Mouse (Mus musculus): ENCODE measurements at regions not wholly inside any gene's neighbourhood (a gene's known extent, or its start where the extent isn't known, plus 50 kb on each side); places are given as distances from the start of the nearest gene placed in this dataset.
A peak's percentile ranks its signal among the peaks of the same experiment; 100 is the strongest.

GRCm38 (mm10) chr9:50181360-50181759, 163.4 kb downstream of the Rpl10-ps3 start:
- H3K4me2 ChIP-seq = no peak overlapping the region
- WGBS = 78% methylated on average over 2 of the region's 2 CpGs
- H3K9me3 ChIP-seq (replicated peaks) = peaks cover 3% of the 10 kb centered on the region; the same call in 1 of the 2 replicates
- no peaks in the 10 kb centered on the region for H3K4me1 ChIP-seq
- H3K36me3 ChIP-seq (ENCODE audit: poor library complexity, severe bottlenecking) = no peaks in the 10 kb centered on the region
- ATAC-seq = no peak
- H3K27ac ChIP-seq = no peak overlapping the region
- H3K4me3 ChIP-seq = no peak overlapping the region
- H3K9ac ChIP-seq = no peak overlapping the region
- H3K27me3 ChIP-seq = no peaks in the 10 kb centered on the region

- WGBS = 91% methylated on average over 2 of the region's 2 CpGs
- H3K4me1 ChIP-seq = no peaks in the 10 kb centered on the region
- 0 out of 2 replicates have a peak, but pooled peaks cover 3% of the 10 kb centered on the region for H3K9me3 ChIP-seq (replicated peaks)
- no peak overlapping the region for H3K27ac ChIP-seq
- no peak overlapping the region for H3K4me2 ChIP-seq
- H3K4me3 ChIP-seq = no peak overlapping the region
- ATAC-seq = no peak
- no peaks in the 10 kb centered on the region for H3K27me3 ChIP-seq
- H3K36me3 ChIP-seq (ENCODE audit: poor library complexity, severe bottlenecking) = no peaks in the 10 kb centered on the region
- H3K9ac ChIP-seq = no peak overlapping the region
Measured at GRCm38 (mm10) chr9:50176131-50176530, 168.6 kb downstream of the Rpl10-ps3 start.

- H3K4me2 ChIP-seq = no peak overlapping the region; the same call in 1 of the 2 replicates
Measured at GRCm38 (mm10) chr9:50171826-50172464, 172.8 kb downstream of the Rpl10-ps3 start.

GRCm38 (mm10) chr9:50171164-50171563, 173.6 kb downstream of the Rpl10-ps3 start:
- Histone ChIP-seq H3K27me3 (no peaks in the 10 kb centered on the region), H3K27ac (no peak overlapping the region), H3K4me1 (no peaks in the 10 kb centered on the region), H3K9me3 (replicated peaks) (no peaks in the 10 kb centered on the region), H3K4me3 (no peak overlapping the region), H3K9ac (no peak overlapping the region), H3K36me3 (ENCODE audit: poor library complexity, severe bottlenecking) (no peaks in the 10 kb centered on the region), H3K4me2 (no peak overlapping the region)
- 72% methylated on average over 2 of the region's 2 CpGs for WGBS
- ATAC-seq = no peak

More at GRCm38 (mm10) chr9:50171826-50172464, 172.8 kb downstream of the Rpl10-ps3 start:
- H3K9ac ChIP-seq = no peak overlapping the region
- ATAC-seq = peak; percentile 70
- no peaks in the 10 kb centered on the region for H3K9me3 ChIP-seq (replicated peaks)
- H3K4me3 ChIP-seq = no peak overlapping the region
- H3K27ac ChIP-seq = no peak overlapping the region
- no peaks in the 10 kb centered on the region for H3K36me3 ChIP-seq (ENCODE audit: poor library complexity, severe bottlenecking)
- H3K27me3 ChIP-seq = no peaks in the 10 kb centered on the region
- WGBS = 34% methylated on average over 7 of the region's 7 CpGs
- no peaks in the 10 kb centered on the region for H3K4me1 ChIP-seq

- H3K4me2 ChIP-seq = no peak overlapping the region
- no peak for ATAC-seq
- no peaks in the 10 kb centered on the region for H3K36me3 ChIP-seq (ENCODE audit: poor library complexity, severe bottlenecking)
- H3K27ac ChIP-seq = no peak overlapping the region
- no peaks in the 10 kb centered on the region for H3K4me1 ChIP-seq
- H3K27me3 ChIP-seq = no peaks in the 10 kb centered on the region
- H3K9ac ChIP-seq = no peak overlapping the region
- no peak overlapping the region for H3K4me3 ChIP-seq
- no peaks in the 10 kb centered on the region for H3K9me3 ChIP-seq (replicated peaks)
- WGBS = 93% methylated on average over 5 of the region's 5 CpGs
Measured at GRCm38 (mm10) chr9:50170637-50171036, 174.1 kb downstream of the Rpl10-ps3 start.

- 85% methylated on average over 3 of the region's 3 CpGs for WGBS
- no peak for ATAC-seq
Measured at GRCm38 (mm10) chr9:50154618-50155017, 190.2 kb downstream of the Rpl10-ps3 start.

GRCm38 (mm10) chr9:50150091-50150490, 194.7 kb downstream of the Rpl10-ps3 start:
- H3K4me3 ChIP-seq = no peak overlapping the region
- ATAC-seq = no peak

More at GRCm38 (mm10) chr9:50154618-50155017, 190.2 kb downstream of the Rpl10-ps3 start:
- H3K27me3 ChIP-seq = no peaks in the 10 kb centered on the region
- H3K4me2 ChIP-seq = no peak overlapping the region
- H3K36me3 ChIP-seq (ENCODE audit: poor library complexity, severe bottlenecking) = no peaks in the 10 kb centered on the region
- no peak overlapping the region for H3K4me3 ChIP-seq
- no peak overlapping the region for H3K9ac ChIP-seq
- no peaks in the 10 kb centered on the region for H3K9me3 ChIP-seq (replicated peaks)
- H3K27ac ChIP-seq = no peak overlapping the region
- H3K4me1 ChIP-seq = no peaks in the 10 kb centered on the region

GRCm38 (mm10) chr9:50142756-50143155, 202.0 kb downstream of the Rpl10-ps3 start:
- Histone ChIP-seq H3K4me1 (peaks cover 19% of the 10 kb centered on the region), H3K9me3 (replicated peaks) (no peaks in the 10 kb centered on the region), H3K9ac (no peak overlapping the region), H3K36me3 (ENCODE audit: poor library complexity, severe bottlenecking) (no peaks in the 10 kb centered on the region), H3K4me3 (no peak overlapping the region), H3K27ac (no peak overlapping the region), H3K4me2 (no peak overlapping the region), H3K27me3 (no peaks in the 10 kb centered on the region)
- 52% methylated on average over 1 of the region's 1 CpGs for WGBS
- peak; percentile 66; the same call in 1 of the 2 replicates for ATAC-seq

More at GRCm38 (mm10) chr9:50150091-50150490, 194.7 kb downstream of the Rpl10-ps3 start:
- Histone ChIP-seq H3K27ac (no peak overlapping the region), H3K27me3 (no peaks in the 10 kb centered on the region), H3K9me3 (replicated peaks) (no peaks in the 10 kb centered on the region), H3K4me1 (no peaks in the 10 kb centered on the region), H3K36me3 (ENCODE audit: poor library complexity, severe bottlenecking) (no peaks in the 10 kb centered on the region), H3K4me2 (no peak overlapping the region), H3K9ac (no peak overlapping the region)

- no peak for ATAC-seq
- WGBS = 91% methylated on average over 8 of the region's 8 CpGs
- no peaks in the 10 kb centered on the region for H3K27me3 ChIP-seq
- H3K9ac ChIP-seq = no peak overlapping the region
- no peak overlapping the region for H3K4me2 ChIP-seq
- H3K36me3 ChIP-seq (ENCODE audit: poor library complexity, severe bottlenecking) = no peaks in the 10 kb centered on the region
- H3K4me1 ChIP-seq = peaks cover 19% of the 10 kb centered on the region
- no peaks in the 10 kb centered on the region for H3K9me3 ChIP-seq (replicated peaks)
- no peak overlapping the region for H3K27ac ChIP-seq
- no peak overlapping the region for H3K4me3 ChIP-seq
Measured at GRCm38 (mm10) chr9:50142091-50142490, 202.7 kb downstream of the Rpl10-ps3 start.

GRCm38 (mm10) chr9:50141176-50141575, 203.6 kb downstream of the Rpl10-ps3 start:
- no peak for ATAC-seq
- Histone ChIP-seq H3K4me2 (no peak overlapping the region), H3K27ac (no peak overlapping the region), H3K4me1 (peaks cover 19% of the 10 kb centered on the region), H3K4me3 (no peak overlapping the region), H3K27me3 (no peaks in the 10 kb centered on the region), H3K36me3 (ENCODE audit: poor library complexity, severe bottlenecking) (no peaks in the 10 kb centered on the region), H3K9me3 (replicated peaks) (no peaks in the 10 kb centered on the region), H3K9ac (no peak overlapping the region)
- 74% methylated on average over 6 of the region's 6 CpGs for WGBS

GRCm38 (mm10) chr9:50138341-50138978, 206.3 kb downstream of the Rpl10-ps3 start:
- peak; percentile 61 for ATAC-seq
- Histone ChIP-seq H3K27me3 (no peaks in the 10 kb centered on the region), H3K9ac (no peak overlapping the region), H3K4me1 (peaks cover 19% of the 10 kb centered on the region), H3K27ac (no peak overlapping the region), H3K4me2 (no peak overlapping the region), H3K9me3 (replicated peaks) (no peaks in the 10 kb centered on the region), H3K36me3 (ENCODE audit: poor library complexity, severe bottlenecking) (no peaks in the 10 kb centered on the region), H3K4me3 (no peak overlapping the region)
- 85% methylated on average over 9 of the region's 9 CpGs for WGBS

GRCm38 (mm10) chr9:50136636-50136985, 208.2 kb downstream of the Rpl10-ps3 start:
- ATAC-seq = no peak
- Histone ChIP-seq H3K36me3 (ENCODE audit: poor library complexity, severe bottlenecking) (no peaks in the 10 kb centered on the region), H3K4me2 (no peak overlapping the region), H3K27ac (no peak overlapping the region), H3K27me3 (no peaks in the 10 kb centered on the region), H3K9me3 (replicated peaks) (no peaks in the 10 kb centered on the region), H3K4me1 (peaks cover 6% of the 10 kb centered on the region; the same call in 1 of the 2 replicates), H3K4me3 (no peak overlapping the region), H3K9ac (no peak overlapping the region)
- 67% methylated on average over 1 of the region's 1 CpGs for WGBS

Measured in forebrain, embryonic 13.5 days (tissue).